Mouse (Mus musculus): ENCODE results near the gene Abraxas2.

Gene Abraxas2

GRCm38 (mm10) chr7:132853946-132854345 is 5.1 kb upstream of the Abraxas2 start:
- DNase-seq (ENCODE audit: low read depth, low spot score): no peak

GRCm38 (mm10) chr7:132856083-132856482 is 2.9 kb upstream of the Abraxas2 start:
- no peak for DNase-seq (ENCODE audit: low read depth, low spot score)

GRCm38 (mm10) chr7:132858043-132858608 is 899 bp upstream of the Abraxas2 start:
- no peak for DNase-seq (ENCODE audit: low read depth, low spot score)

- DNase-seq (ENCODE audit: low read depth, low spot score): no peak
These were observed 7.3 kb downstream of the Abraxas2 start for GRCm38 (mm10) chr7:132866316-132866715.

- no peak for DNase-seq (ENCODE audit: low read depth, low spot score)
These were observed 14.0 kb downstream of the Abraxas2 start for GRCm38 (mm10) chr7:132873043-132873442.

GRCm38 (mm10) chr7:132875391-132876086 is 16.5 kb downstream of the Abraxas2 start:
- no peak for DNase-seq (ENCODE audit: low read depth, low spot score)

GRCm38 (mm10) chr7:132880276-132880675 is 21.3 kb downstream of the Abraxas2 start:
- DNase-seq (ENCODE audit: low read depth, low spot score): no peak

- DNase-seq (ENCODE audit: low read depth, low spot score): no peak
These were observed 23.3 kb downstream of the Abraxas2 start for GRCm38 (mm10) chr7:132882343-132882742.

- DNase-seq (ENCODE audit: low read depth, low spot score): no peak
These were observed 25.0 kb downstream of the Abraxas2 start for GRCm38 (mm10) chr7:132884031-132884430.

GRCm38 (mm10) chr7:132887019-132887804 is 28.2 kb downstream of the Abraxas2 start:
- DNase-seq (ENCODE audit: low read depth, low spot score): no peak

- no peak for DNase-seq (ENCODE audit: low read depth, low spot score)
These were observed 29.0 kb downstream of the Abraxas2 start for GRCm38 (mm10) chr7:132888052-132888451.

GRCm38 (mm10) chr7:132888518-132889249 is 29.7 kb downstream of the Abraxas2 start:
- no peak for DNase-seq (ENCODE audit: low read depth, low spot score)

- DNase-seq (ENCODE audit: low read depth, low spot score): no peak
These were observed 30.7 kb downstream of the Abraxas2 start for GRCm38 (mm10) chr7:132889691-132890090.

- DNase-seq (ENCODE audit: low read depth, low spot score): no peak
These were observed 31.2 kb downstream of the Abraxas2 start for GRCm38 (mm10) chr7:132890201-132890600.

- DNase-seq (ENCODE audit: low read depth, low spot score): no peak
These were observed 32.7 kb downstream of the Abraxas2 start for GRCm38 (mm10) chr7:132891561-132892310.

- no peak for DNase-seq (ENCODE audit: low read depth, low spot score)
These were observed 33.3 kb downstream of the Abraxas2 start for GRCm38 (mm10) chr7:132892311-132892661.

- no peak for DNase-seq (ENCODE audit: low read depth, low spot score)
These were observed 33.8 kb downstream of the Abraxas2 start for GRCm38 (mm10) chr7:132892806-132893205.

- DNase-seq (ENCODE audit: low read depth, low spot score): no peak
These were observed 34.3 kb downstream of the Abraxas2 start for GRCm38 (mm10) chr7:132893336-132893735.

- no peak for DNase-seq (ENCODE audit: low read depth, low spot score)
These were observed 36.0 kb downstream of the Abraxas2 start for GRCm38 (mm10) chr7:132894841-132895555.

GRCm38 (mm10) chr7:132896206-132896815 is 37.3 kb downstream of the Abraxas2 start:
- no peak for DNase-seq (ENCODE audit: low read depth, low spot score)

Measured in embryo, embryonic 11.5 days (tissue).